Mouse (Mus musculus) cerebellum, adult 11-12 months (tissue): ENCODE data around the gene Pcyt1b.
A peak's percentile ranks its signal among the peaks of the same experiment; 100 is the strongest.

ENCODE experiments used
- DNase-seq: peaks from one replicate; pipeline ENCODE4 v3.0.0; 2022

The Pcyt1b gene

GRCm38 (mm10) chrX:93654218-93655002 is at the start of gene Pcyt1b:
Pcyt1b (plus strand) TSS chrX:93654863.
- no peak for DNase-seq

- DNase-seq, result no peak
Observed at GRCm38 (mm10) chrX:93630256-93630655, 24.4 kb upstream of the Pcyt1b start.

- DNase-seq, result peak; percentile 94
Observed at GRCm38 (mm10) chrX:93631657-93632449, 22.8 kb upstream of the Pcyt1b start, which contains the start of gene Pola1. Pola1 (minus strand) TSS chrX:93632155.

- no peak for DNase-seq
Observed at GRCm38 (mm10) chrX:93634861-93635375, 19.7 kb upstream of the Pcyt1b start.

GRCm38 (mm10) chrX:93643600-93643999 is 11.1 kb upstream of the Pcyt1b start:
- DNase-seq, result no peak

GRCm38 (mm10) chrX:93644022-93644421 is 10.6 kb upstream of the Pcyt1b start:
- no peak for DNase-seq

GRCm38 (mm10) chrX:93650738-93651137 is 3.9 kb upstream of the Pcyt1b start:
- no peak for DNase-seq

- DNase-seq, result no peak
Observed at GRCm38 (mm10) chrX:93655153-93655552, 490 bp downstream of the Pcyt1b start.

GRCm38 (mm10) chrX:93663919-93664586 is 9.4 kb downstream of the Pcyt1b start:
- no peak for DNase-seq

- no peak for DNase-seq
Observed at GRCm38 (mm10) chrX:93664787-93665186, 10.1 kb downstream of the Pcyt1b start.

- peak; percentile 4 for DNase-seq
Observed at GRCm38 (mm10) chrX:93674432-93674831, 19.8 kb downstream of the Pcyt1b start.

- DNase-seq, result peak; percentile 69
Observed at GRCm38 (mm10) chrX:93674836-93675795, 20.5 kb downstream of the Pcyt1b start.

- no peak for DNase-seq
Observed at GRCm38 (mm10) chrX:93676228-93676627, 21.6 kb downstream of the Pcyt1b start.

GRCm38 (mm10) chrX:93689287-93689686 is 34.6 kb downstream of the Pcyt1b start:
- no peak for DNase-seq

GRCm38 (mm10) chrX:93690672-93691071 is 36.0 kb downstream of the Pcyt1b start:
- DNase-seq, result no peak

- DNase-seq, result no peak
Observed at GRCm38 (mm10) chrX:93697596-93697995, 42.9 kb downstream of the Pcyt1b start.

- DNase-seq, result peak; percentile 62
Observed at GRCm38 (mm10) chrX:93700528-93701225, 46.0 kb downstream of the Pcyt1b start.

GRCm38 (mm10) chrX:93712566-93712965 is 57.9 kb downstream of the Pcyt1b start:
- DNase-seq, result no peak

- DNase-seq, result no peak
Observed at GRCm38 (mm10) chrX:93729529-93729928, 74.9 kb downstream of the Pcyt1b start.

- DNase-seq, result no peak
Observed at GRCm38 (mm10) chrX:93730854-93731253, 76.2 kb downstream of the Pcyt1b start.

GRCm38 (mm10) chrX:93732407-93732806 is 77.7 kb downstream of the Pcyt1b start:
- DNase-seq, result no peak
